Mouse (Mus musculus): ENCODE data around the gene Map4. TPM values are rescaled to one million over a fixed set of nuclear protein-coding genes. Genes with fewer than 3 reads are reported as not detected.
"Not testable (repeated sequence)": the region's sequence is repeated elsewhere in the genome, so short reads cannot be mapped to it uniquely, and the experiment has no call there.

Gene Map4
- polyA plus RNA-seq, 1 experiment from 2014 or later = 38.5 TPM

DNA sequence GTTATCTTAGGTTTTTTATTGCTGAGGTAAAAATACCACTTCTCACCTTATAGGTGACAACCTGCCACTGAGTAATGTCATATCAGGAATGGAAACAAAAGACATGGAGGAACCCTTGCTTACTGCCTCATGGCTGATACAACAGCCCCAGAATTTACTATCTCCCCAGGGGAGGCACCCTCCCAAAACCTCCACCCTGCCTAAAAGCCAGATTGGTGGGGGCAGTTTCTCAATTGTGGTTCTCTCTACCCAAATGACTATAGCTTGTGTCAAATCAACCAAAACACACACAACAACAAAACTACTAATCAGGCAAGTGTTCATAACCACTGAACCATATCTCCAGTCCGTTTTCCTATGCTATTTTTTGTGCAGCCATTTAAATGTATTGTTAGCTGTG lies 187.0 kb downstream of the Map4 start:
- DNase-seq (ENCODE audit: low spot score) = no peak
- Histone ChIP-seq H3K9me3 (ENCODE audit: control insufficient read depth, low read length) (no peaks in the 10 kb centered on the region), H3K9ac (ENCODE audit: low read length) (peak overlapping the region; percentile 89), H3K4me2 (ENCODE audit: low read depth, severe bottlenecking) (peak overlapping the region; percentile 67), H3K4me3 (ENCODE audit: low read depth, low read length) (peak overlapping the region; percentile 68), H3K27ac (replicated peaks; ENCODE audit: low read depth, low read length) (no peak overlapping the region), H3K4me1 (ENCODE audit: control insufficient read depth, insufficient read depth, low read length) (peaks cover 6% of the 10 kb centered on the region), H3K27me3 (ENCODE audit: control insufficient read depth, insufficient read depth, low read length) (no peaks in the 10 kb centered on the region), H3K36me3 (ENCODE audit: control insufficient read depth, insufficient read depth, low read length) (peaks cover 2% of the 10 kb centered on the region; the same call in 1 of the 2 replicates)
- ATAC-seq (ENCODE audit: insufficient number of reproducible peaks, low FRiP score, low TSS enrichment, low read depth) = no peak
- WGBS = 78% methylated on average over 1 of the region's 1 CpGs

GRCm38 (mm10) chr9:110121424-110121823 lies 190.2 kb downstream of the Map4 start:
- Histone ChIP-seq H3K4me3 (ENCODE audit: low read depth, low read length) (no peak overlapping the region), H3K9me3 (ENCODE audit: control insufficient read depth, low read length) (no peaks in the 10 kb centered on the region), H3K27ac (replicated peaks; ENCODE audit: low read depth, low read length) (no peak overlapping the region), H3K9ac (ENCODE audit: low read length) (no peak overlapping the region), H3K4me2 (ENCODE audit: low read depth, severe bottlenecking) (no peak overlapping the region), H3K36me3 (ENCODE audit: control insufficient read depth, insufficient read depth, low read length) (no peaks in the 10 kb centered on the region), H3K27me3 (ENCODE audit: control insufficient read depth, insufficient read depth, low read length) (no peaks in the 10 kb centered on the region), H3K4me1 (ENCODE audit: control insufficient read depth, insufficient read depth, low read length) (peaks cover 6% of the 10 kb centered on the region)
- 68% methylated on average over 4 of the region's 4 CpGs for WGBS
- ATAC-seq (ENCODE audit: insufficient number of reproducible peaks, low FRiP score, low TSS enrichment, low read depth) (no peak), DNase-seq (ENCODE audit: low spot score) (no peak)

GRCm38 (mm10) chr9:110123322-110123721 lies 192.1 kb downstream of the Map4 start:
- DNase-seq (ENCODE audit: low spot score) (no peak), ATAC-seq (ENCODE audit: insufficient number of reproducible peaks, low FRiP score, low TSS enrichment, low read depth) (no peak)
- Histone ChIP-seq H3K4me3 (ENCODE audit: low read depth, low read length) (no peak overlapping the region), H3K9ac (ENCODE audit: low read length) (no peak overlapping the region), H3K36me3 (ENCODE audit: control insufficient read depth, insufficient read depth, low read length) (no peaks in the 10 kb centered on the region), H3K4me2 (ENCODE audit: low read depth, severe bottlenecking) (no peak overlapping the region), H3K27ac (replicated peaks; ENCODE audit: low read depth, low read length) (no peak overlapping the region), H3K9me3 (ENCODE audit: control insufficient read depth, low read length) (no peaks in the 10 kb centered on the region), H3K27me3 (ENCODE audit: control insufficient read depth, insufficient read depth, low read length) (no peaks in the 10 kb centered on the region), H3K4me1 (ENCODE audit: control insufficient read depth, insufficient read depth, low read length) (peaks cover 3% of the 10 kb centered on the region)
- 89% methylated on average over 2 of the region's 2 CpGs for WGBS

DNA sequence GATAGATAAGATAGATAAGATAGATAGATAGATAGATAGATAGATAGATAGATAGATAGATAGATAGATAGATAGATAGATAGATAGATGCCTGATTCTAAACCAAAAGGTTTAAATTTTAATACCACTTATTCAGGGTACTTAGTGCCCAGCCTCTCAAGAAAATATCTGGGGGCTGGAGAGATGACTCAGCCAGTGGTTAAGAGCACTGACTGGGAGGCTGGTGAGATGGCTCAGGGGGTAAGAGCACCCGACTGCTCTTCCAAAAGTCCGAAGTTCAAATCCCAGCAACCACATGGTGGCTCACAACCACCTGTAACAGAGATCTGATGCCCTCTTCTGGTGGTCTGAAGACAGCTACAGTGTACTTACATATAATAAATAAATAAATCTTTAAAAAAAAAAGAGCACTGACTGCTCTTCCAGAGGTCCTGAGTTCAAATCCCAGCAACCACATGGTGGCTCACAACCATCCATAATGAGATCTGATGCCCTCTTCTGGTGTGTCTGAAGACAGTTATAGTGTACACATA lies 192.8 kb downstream of the Map4 start:
- H3K9me3 ChIP-seq (ENCODE audit: control insufficient read depth, low read length); H3K4me2 ChIP-seq (ENCODE audit: low read depth, severe bottlenecking); H3K4me3 ChIP-seq (ENCODE audit: low read depth, low read length); H3K27ac ChIP-seq (replicated peaks; ENCODE audit: low read depth, low read length); H3K9ac ChIP-seq (ENCODE audit: low read length); H3K27me3 ChIP-seq (ENCODE audit: control insufficient read depth, insufficient read depth, low read length); ATAC-seq (ENCODE audit: insufficient number of reproducible peaks, low FRiP score, low TSS enrichment, low read depth); H3K36me3 ChIP-seq (ENCODE audit: control insufficient read depth, insufficient read depth, low read length); H3K4me1 ChIP-seq (ENCODE audit: control insufficient read depth, insufficient read depth, low read length); DNase-seq (ENCODE audit: low spot score): not testable (repeated sequence)
- 56% methylated on average over 2 of the region's 2 CpGs for WGBS

DNA sequence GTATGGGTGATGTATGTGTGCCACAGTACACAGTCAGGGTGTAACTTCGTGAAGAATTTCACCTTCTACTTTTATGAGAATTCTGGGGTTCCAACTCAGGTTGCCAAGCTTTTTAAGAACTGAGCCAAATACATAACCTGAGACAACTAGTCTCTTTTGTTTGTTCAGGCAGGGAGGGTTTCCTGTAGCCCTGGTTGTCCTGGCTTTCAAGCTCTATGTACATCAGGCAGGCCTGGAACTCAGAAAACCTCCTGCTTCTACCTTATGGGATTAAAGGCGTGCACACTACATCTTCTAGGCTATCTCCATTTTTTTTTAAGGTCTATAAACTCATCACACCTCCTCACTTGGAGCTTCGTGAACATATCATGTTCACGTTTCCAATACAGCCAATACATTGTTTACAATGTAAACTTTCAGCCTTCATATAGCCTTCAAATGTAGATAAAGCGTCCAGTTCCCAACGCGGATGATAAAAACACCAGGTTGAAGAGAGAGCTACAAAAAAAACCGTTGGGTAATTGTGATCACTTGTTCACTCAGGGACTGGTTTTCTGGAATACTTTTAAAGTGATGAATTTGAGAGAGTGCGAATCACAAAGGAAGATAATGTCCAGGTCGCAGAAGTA lies 199.8 kb downstream of the Map4 start:
- DNase-seq (ENCODE audit: low spot score) = no peak
- Histone ChIP-seq H3K4me1 (ENCODE audit: control insufficient read depth, insufficient read depth, low read length) (no peaks in the 10 kb centered on the region; the same call in 1 of the 2 replicates), H3K9ac (ENCODE audit: low read length) (peak overlapping the region; percentile 98), H3K27me3 (ENCODE audit: control insufficient read depth, insufficient read depth, low read length) (no peaks in the 10 kb centered on the region), H3K4me2 (ENCODE audit: low read depth, severe bottlenecking) (peak overlapping the region; percentile 59), H3K36me3 (ENCODE audit: control insufficient read depth, insufficient read depth, low read length) (peaks cover 3% of the 10 kb centered on the region), H3K9me3 (ENCODE audit: control insufficient read depth, low read length) (no peaks in the 10 kb centered on the region), H3K4me3 (ENCODE audit: low read depth, low read length) (peak overlapping the region; percentile 80), H3K27ac (replicated peaks; ENCODE audit: low read depth, low read length) (peak overlapping the region; percentile 79)
- 31% methylated on average over 10 of the region's 10 CpGs for WGBS
- no peak for ATAC-seq (ENCODE audit: insufficient number of reproducible peaks, low FRiP score, low TSS enrichment, low read depth)

- Histone ChIP-seq H3K4me1 (ENCODE audit: control insufficient read depth, insufficient read depth, low read length) (no peaks in the 10 kb centered on the region; the same call in 1 of the 2 replicates), H3K27ac (replicated peaks; ENCODE audit: low read depth, low read length) (peak overlapping the region; percentile 79), H3K9me3 (ENCODE audit: control insufficient read depth, low read length) (no peaks in the 10 kb centered on the region), H3K27me3 (ENCODE audit: control insufficient read depth, insufficient read depth, low read length) (no peaks in the 10 kb centered on the region), H3K36me3 (ENCODE audit: control insufficient read depth, insufficient read depth, low read length) (peaks cover 4% of the 10 kb centered on the region), H3K4me3 (ENCODE audit: low read depth, low read length) (peak overlapping the region; percentile 80), H3K4me2 (ENCODE audit: low read depth, severe bottlenecking) (peak overlapping the region; percentile 59), H3K9ac (ENCODE audit: low read length) (peak overlapping the region; percentile 98)
- DNase-seq (ENCODE audit: low spot score) (peak; percentile 100), ATAC-seq (ENCODE audit: insufficient number of reproducible peaks, low FRiP score, low TSS enrichment, low read depth) (peak; percentile 92)
- under 1% methylated on average over 55 of the region's 64 CpGs for WGBS
Measured at GRCm38 (mm10) chr9:110131525-110132197, 200.4 kb downstream of the Map4 start.

DNA sequence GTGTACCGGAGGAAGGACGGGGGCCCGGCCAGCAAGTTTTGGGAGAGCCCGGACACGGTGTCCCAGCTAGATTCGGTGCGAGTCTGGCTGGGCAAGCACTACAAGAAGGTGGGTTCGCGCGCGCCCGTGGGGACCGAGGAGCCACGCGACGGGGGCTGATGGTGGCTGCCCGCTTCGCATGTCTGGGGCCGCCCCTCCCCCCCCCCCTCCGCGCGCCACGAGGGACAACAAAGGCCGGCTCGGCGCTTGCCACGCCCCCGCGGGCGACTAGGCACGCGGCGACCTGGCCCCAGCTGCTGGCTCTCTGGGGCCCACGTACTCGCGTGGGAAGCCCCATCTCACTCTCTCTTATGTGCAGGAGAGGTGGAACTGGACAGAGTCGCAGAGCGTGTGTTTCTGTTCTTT lies 200.9 kb downstream of the Map4 start:
- 0% methylated on average over 33 of the region's 38 CpGs for WGBS
- Histone ChIP-seq H3K27ac (replicated peaks; ENCODE audit: low read depth, low read length) (peak overlapping the region; percentile 79), H3K27me3 (ENCODE audit: control insufficient read depth, insufficient read depth, low read length) (no peaks in the 10 kb centered on the region), H3K9ac (ENCODE audit: low read length) (peak overlapping the region; percentile 98), H3K9me3 (ENCODE audit: control insufficient read depth, low read length) (no peaks in the 10 kb centered on the region), H3K36me3 (ENCODE audit: control insufficient read depth, insufficient read depth, low read length) (peaks cover 4% of the 10 kb centered on the region), H3K4me2 (ENCODE audit: low read depth, severe bottlenecking) (peak overlapping the region; percentile 59), H3K4me1 (ENCODE audit: control insufficient read depth, insufficient read depth, low read length) (no peaks in the 10 kb centered on the region; the same call in 1 of the 2 replicates), H3K4me3 (ENCODE audit: low read depth, low read length) (peak overlapping the region; percentile 80)
- ATAC-seq (ENCODE audit: insufficient number of reproducible peaks, low FRiP score, low TSS enrichment, low read depth) (peak; percentile 65), DNase-seq (ENCODE audit: low spot score) (peak; percentile 78)

DNA sequence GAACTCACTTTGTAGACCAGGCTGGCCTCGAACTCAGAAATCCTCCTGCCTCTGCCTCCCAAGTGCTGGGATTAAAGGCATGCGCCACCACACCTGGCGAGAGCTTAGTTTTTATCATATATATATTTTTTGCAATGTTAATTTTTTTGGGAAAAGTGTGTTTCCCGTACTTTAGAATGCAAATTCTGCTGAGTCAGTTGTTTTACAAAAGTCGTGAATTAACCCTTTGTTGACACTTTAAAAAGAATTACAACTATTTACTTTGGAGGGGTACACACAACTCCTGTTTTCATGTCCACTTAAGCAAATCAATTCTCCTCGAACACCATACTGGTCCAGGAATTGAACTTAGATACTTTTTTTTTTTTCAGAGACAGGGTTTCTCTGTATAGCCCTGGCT lies 201.7 kb downstream of the Map4 start:
- H3K4me2 ChIP-seq (ENCODE audit: low read depth, severe bottlenecking) = peak overlapping the region; percentile 59
- WGBS = 64% methylated on average over 6 of the region's 6 CpGs
- ATAC-seq (ENCODE audit: insufficient number of reproducible peaks, low FRiP score, low TSS enrichment, low read depth) (no peak), DNase-seq (ENCODE audit: low spot score) (no peak)
- H3K9ac ChIP-seq (ENCODE audit: low read length) = peak overlapping the region; percentile 98; the same call in 1 of the 2 replicates
- H3K27me3 ChIP-seq (ENCODE audit: control insufficient read depth, insufficient read depth, low read length) = no peaks in the 10 kb centered on the region
- H3K4me3 ChIP-seq (ENCODE audit: low read depth, low read length) = peak overlapping the region; percentile 80
- H3K4me1 ChIP-seq (ENCODE audit: control insufficient read depth, insufficient read depth, low read length) = no peaks in the 10 kb centered on the region; the same call in 1 of the 2 replicates
- H3K27ac ChIP-seq (replicated peaks; ENCODE audit: low read depth, low read length) = no peak overlapping the region
- H3K36me3 ChIP-seq (ENCODE audit: control insufficient read depth, insufficient read depth, low read length) = peaks cover 4% of the 10 kb centered on the region
- no peaks in the 10 kb centered on the region for H3K9me3 ChIP-seq (ENCODE audit: control insufficient read depth, low read length)
